Mouse (Mus musculus): ENCODE data around the gene Zfp423.

DNA sequence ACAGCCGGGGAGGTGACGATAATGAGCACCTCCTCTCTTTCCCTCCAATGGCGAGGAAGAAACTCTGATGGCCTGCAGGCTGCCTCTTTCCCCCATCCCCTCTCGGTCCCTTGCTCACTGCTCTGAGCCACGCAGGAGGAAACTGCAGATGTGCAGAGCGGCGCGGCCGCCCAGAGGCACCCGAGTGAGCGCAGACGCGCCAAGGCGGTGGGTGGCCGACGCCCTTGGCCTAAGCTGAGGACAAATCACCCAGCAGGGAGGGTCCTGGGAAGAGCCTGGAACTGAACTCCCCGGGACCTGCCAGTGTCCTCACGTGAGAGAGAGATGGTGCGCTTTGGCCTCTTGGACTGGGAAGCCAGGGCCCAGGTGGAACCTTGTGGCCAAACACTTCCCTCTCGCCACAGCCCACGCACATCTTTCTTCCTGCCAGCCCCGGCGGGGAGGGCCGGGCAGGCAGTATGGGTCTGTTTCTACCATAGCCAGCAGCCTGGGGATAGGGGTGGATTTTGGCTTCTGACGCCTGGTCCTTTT is 296.5 kb downstream of the Zfp423 start:
- TF ChIP-seq CTCF (IDR thresholded peaks at IDR 0.05 in 2 of 3, conservative IDR thresholded peaks at IDR 0.05 in 1 of 3; ENCODE audit: control insufficient read depth in 1 of 3, insufficient read depth in 1 of 3, low read depth in 2 of 3, low read length in 3 of 3, poor library complexity in 1 of 3, severe bottlenecking in 1 of 3) (no peak), ZMIZ1 (IDR thresholded peaks at IDR 0.05; ENCODE audit: low read depth, low read length) (no peak), GATA1 (IDR thresholded peaks at IDR 0.05; ENCODE audit: low read depth, low read length) (no peak), EP300 (IDR thresholded peaks at IDR 0.05; ENCODE audit: low read depth in 1 of 2, low read length in 2 of 2) (no peak), POLR2A (IDR thresholded peaks at IDR 0.05; ENCODE audit: control insufficient read depth in 1 of 2, insufficient read depth in 1 of 2, low read depth in 1 of 2, low read length in 2 of 2, poor library complexity in 1 of 2) (no peak), CHD1 (IDR thresholded peaks at IDR 0.05; ENCODE audit: low read depth, low read length) (no peak), E2F4 (IDR thresholded peaks at IDR 0.05; ENCODE audit: borderline replicate concordance, low read depth, low read length) (no peak), MXI1 (IDR thresholded peaks at IDR 0.05; ENCODE audit: low read depth, low read length) (no peak), BHLHE40 (IDR thresholded peaks at IDR 0.05; ENCODE audit: borderline replicate concordance, low read depth, low read length) (no peak), ZC3H11A (IDR thresholded peaks at IDR 0.05; ENCODE audit: low read depth, low read length) (no peak), TCF12 (IDR thresholded peaks at IDR 0.05; ENCODE audit: low read depth, low read length) (no peak), MAZ (IDR thresholded peaks at IDR 0.05; ENCODE audit: low read depth, low read length) (no peak), HCFC1 (IDR thresholded peaks at IDR 0.05; ENCODE audit: low read depth, low read length) (no peak), NELFE (IDR thresholded peaks at IDR 0.05; ENCODE audit: low read depth, low read length) (no peak)
